Mouse (Mus musculus) CD8-positive naive resting alpha-beta T cell, adult 2 months (primary cell): ENCODE results near the gene Elk4.

Experiments used
- DNase-seq, 2 experiments: peaks; one replicate each; pipeline ENCODE4 v3.0.0; 2022; ENCODE audit warnings: low read depth in 2 of 2, low spot score in 2 of 2

Elk4 gene

GRCm38 (mm10) chr1:132063096-132063495 lies 55.7 kb downstream of the Elk4 start:
- no peak for DNase-seq

- DNase-seq, result no peak
Observed at GRCm38 (mm10) chr1:132065001-132065400, 57.6 kb downstream of the Elk4 start.

- DNase-seq, result no peak
Observed at GRCm38 (mm10) chr1:132065475-132066172, 58.2 kb downstream of the Elk4 start.

- no peak for DNase-seq
Observed at GRCm38 (mm10) chr1:132067261-132068255, 60.2 kb downstream of the Elk4 start, which contains the start of gene Mfsd4a. Gene Mfsd4a, minus strand, starts transcription at chr1:132068062.

GRCm38 (mm10) chr1:132069436-132069835 lies 62.0 kb downstream of the Elk4 start:
- DNase-seq, result no peak

GRCm38 (mm10) chr1:132070659-132071058 lies 63.3 kb downstream of the Elk4 start:
- no peak for DNase-seq

- no peak for DNase-seq
Observed at GRCm38 (mm10) chr1:132075576-132075975, 68.2 kb downstream of the Elk4 start.

- DNase-seq, result no peak
Observed at GRCm38 (mm10) chr1:132078413-132078812, 71.0 kb downstream of the Elk4 start.
